Mouse (Mus musculus): ENCODE measurements around the gene Angel2. TPM values are rescaled to one million over a fixed set of nuclear protein-coding genes. Genes with fewer than 3 reads are reported as not detected.
"Not testable (repeated sequence)": the region's sequence is repeated elsewhere in the genome, so short reads cannot be mapped to it uniquely, and the experiment has no call there.

Gene Angel2
- total RNA-seq (2014; rRNA removed) (20.4 and 20.7 TPM in 2 replicates), polyA plus RNA-seq (2012; rRNA removed) (11.4 and 11.7 TPM in 2 replicates)

DNA sequence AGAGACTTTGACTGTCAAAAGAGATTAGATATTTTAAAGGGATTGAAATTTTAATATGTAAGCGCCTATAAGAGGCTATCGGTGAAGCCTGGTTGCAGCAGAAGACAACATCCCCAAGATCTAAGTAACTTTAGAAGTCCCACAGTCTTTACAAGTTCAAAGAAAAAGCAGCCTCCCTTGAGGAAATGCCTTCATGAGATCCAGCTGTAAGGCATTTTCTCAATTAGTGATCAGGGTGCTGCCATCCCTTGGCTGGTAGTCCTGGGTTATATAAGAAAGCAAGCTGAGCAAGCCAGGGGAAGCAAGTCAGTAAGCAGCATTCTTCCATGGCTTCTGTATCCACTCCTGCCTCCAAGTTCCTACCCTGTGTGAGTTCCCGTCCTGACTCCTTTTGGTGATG lies at the start of gene Angel2:
Gene Angel2, plus strand, starts transcription at position 301 of the 400 bp plus-strand sequence.
- H3K4me3 ChIP-seq (ENCODE audit: insufficient read depth, low read depth, low read length); H3K27ac ChIP-seq (replicated peaks; ENCODE audit: insufficient read depth, low read depth, low read length); H3K4me1 ChIP-seq (ENCODE audit: control insufficient read depth, insufficient read depth, low read length); H3K79me2 ChIP-seq (ENCODE audit: control insufficient read depth, insufficient read depth, low read length); H3K27me3 ChIP-seq (ENCODE audit: control insufficient read depth, insufficient read depth, low read length); DNase-seq (ENCODE audit: extremely low read depth, low read depth, low spot score); H3K36me3 ChIP-seq (ENCODE audit: control insufficient read depth, insufficient read depth, low read length); H3K9ac ChIP-seq (ENCODE audit: low read depth, low read length): not testable (repeated sequence)
- 95% methylated on average over 3 of the region's 3 CpGs for WGBS

DNA sequence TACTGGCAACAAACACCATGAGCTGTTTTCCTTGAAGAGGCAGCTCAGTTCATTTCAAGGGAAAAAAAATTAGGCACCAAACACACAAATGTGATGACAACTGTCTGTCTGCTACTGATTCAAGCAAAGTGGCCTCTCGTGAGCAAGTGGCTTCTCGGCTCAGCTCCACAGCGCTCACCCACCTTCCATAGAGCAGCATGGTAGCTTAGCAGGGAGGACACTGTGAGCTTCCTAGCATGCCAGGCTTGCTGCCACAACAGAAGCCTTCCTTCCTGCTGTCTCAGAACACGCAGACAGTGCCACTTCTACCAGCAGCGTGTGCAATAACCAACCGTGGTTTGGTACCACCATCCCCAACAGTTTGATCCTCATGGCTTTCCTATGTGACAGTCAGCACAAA lies 49.2 kb upstream of the Angel2 start:
- Histone ChIP-seq H3K4me1 (ENCODE audit: control insufficient read depth, insufficient read depth, low read length) (peaks cover 4% of the 10 kb centered on the region), H3K9ac (ENCODE audit: low read depth, low read length) (no peak overlapping the region), H3K27ac (replicated peaks; ENCODE audit: insufficient read depth, low read depth, low read length) (no peak overlapping the region), H3K27me3 (ENCODE audit: control insufficient read depth, insufficient read depth, low read length) (no peaks in the 10 kb centered on the region), H3K79me2 (ENCODE audit: control insufficient read depth, insufficient read depth, low read length) (no peaks in the 10 kb centered on the region; the same call in 1 of the 2 replicates), H3K36me3 (ENCODE audit: control insufficient read depth, insufficient read depth, low read length) (no peaks in the 10 kb centered on the region), H3K4me3 (ENCODE audit: insufficient read depth, low read depth, low read length) (no peak overlapping the region)
- no peak for TF ChIP-seq POLR2A (IDR thresholded peaks at IDR 0.05; ENCODE audit: extremely low read depth, insufficient read depth, low read length)
- no peak for TF ChIP-seq CTCF (IDR thresholded peaks at IDR 0.05; ENCODE audit: low read depth, low read length)
- DNase-seq (ENCODE audit: extremely low read depth, low read depth, low spot score), result no peak
- WGBS, result 92% methylated on average over 6 of the region's 6 CpGs

DNA sequence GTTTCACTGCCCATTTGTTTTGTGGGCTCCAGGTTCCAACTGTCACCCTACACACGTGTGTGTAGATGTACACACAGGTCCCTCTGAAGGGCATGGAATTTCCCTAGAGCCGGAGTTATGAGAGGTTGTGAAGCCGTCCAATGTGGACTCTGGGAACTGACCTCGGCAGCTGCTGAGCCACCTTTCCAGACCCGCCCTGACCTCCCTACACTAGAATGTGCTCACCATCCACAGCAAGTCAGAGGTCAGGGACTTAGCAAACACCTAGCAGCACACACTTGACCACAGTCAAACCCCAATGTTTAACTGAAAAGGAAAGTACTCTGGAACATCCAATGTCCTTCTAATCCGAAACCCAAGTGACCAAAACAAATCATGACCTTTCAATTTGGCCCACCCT lies 44.3 kb upstream of the Angel2 start:
- 17% methylated on average over 6 of the region's 6 CpGs for WGBS
- TF ChIP-seq CTCF (IDR thresholded peaks at IDR 0.05; ENCODE audit: low read depth, low read length) (no peak), POLR2A (IDR thresholded peaks at IDR 0.05; ENCODE audit: extremely low read depth, insufficient read depth, low read length) (no peak)
- Histone ChIP-seq H3K9ac (ENCODE audit: low read depth, low read length) (no peak overlapping the region), H3K79me2 (ENCODE audit: control insufficient read depth, insufficient read depth, low read length) (no peaks in the 10 kb centered on the region; the same call in 1 of the 2 replicates), H3K4me3 (ENCODE audit: insufficient read depth, low read depth, low read length) (no peak overlapping the region), H3K36me3 (ENCODE audit: control insufficient read depth, insufficient read depth, low read length) (no peaks in the 10 kb centered on the region), H3K27me3 (ENCODE audit: control insufficient read depth, insufficient read depth, low read length) (no peaks in the 10 kb centered on the region), H3K4me1 (ENCODE audit: control insufficient read depth, insufficient read depth, low read length) (peaks cover 6% of the 10 kb centered on the region), H3K27ac (replicated peaks; ENCODE audit: insufficient read depth, low read depth, low read length) (peak overlapping the region; percentile 53)
- peak; percentile 90 for DNase-seq (ENCODE audit: extremely low read depth, low read depth, low spot score)

DNA sequence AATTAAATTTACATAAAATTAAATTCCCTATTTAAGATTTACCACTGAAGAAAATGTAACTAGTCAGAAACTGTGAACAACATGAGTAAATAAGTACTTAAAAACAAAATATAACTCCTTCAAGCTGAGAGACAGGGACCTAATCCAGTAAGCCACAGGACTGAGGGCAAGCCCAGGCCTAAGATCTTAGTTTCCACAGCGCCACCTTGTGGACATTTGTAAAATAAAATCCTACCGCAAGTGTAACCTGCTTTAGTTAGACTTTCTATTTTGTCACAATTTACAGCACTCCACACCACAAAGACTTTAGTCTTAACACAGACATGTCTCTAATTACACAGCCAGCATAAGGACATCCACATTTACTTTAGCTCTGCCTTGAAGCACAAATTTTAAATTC lies 43.5 kb upstream of the Angel2 start:
- Histone ChIP-seq H3K9ac (ENCODE audit: low read depth, low read length) (no peak overlapping the region), H3K4me3 (ENCODE audit: insufficient read depth, low read depth, low read length) (no peak overlapping the region), H3K27me3 (ENCODE audit: control insufficient read depth, insufficient read depth, low read length) (no peaks in the 10 kb centered on the region), H3K4me1 (ENCODE audit: control insufficient read depth, insufficient read depth, low read length) (peaks cover 6% of the 10 kb centered on the region), H3K79me2 (ENCODE audit: control insufficient read depth, insufficient read depth, low read length) (no peaks in the 10 kb centered on the region; the same call in 1 of the 2 replicates), H3K27ac (replicated peaks; ENCODE audit: insufficient read depth, low read depth, low read length) (no peak overlapping the region), H3K36me3 (ENCODE audit: control insufficient read depth, insufficient read depth, low read length) (peaks cover 2% of the 10 kb centered on the region; the same call in 1 of the 2 replicates)
- DNase-seq (ENCODE audit: extremely low read depth, low read depth, low spot score), result peak; percentile 73
- 5% methylated on average over 2 of the region's 2 CpGs for WGBS
- TF ChIP-seq POLR2A (IDR thresholded peaks at IDR 0.05; ENCODE audit: extremely low read depth, insufficient read depth, low read length) (no peak), CTCF (IDR thresholded peaks at IDR 0.05; ENCODE audit: low read depth, low read length) (peak; percentile 42; the same call in 1 of the 2 replicates)

DNA sequence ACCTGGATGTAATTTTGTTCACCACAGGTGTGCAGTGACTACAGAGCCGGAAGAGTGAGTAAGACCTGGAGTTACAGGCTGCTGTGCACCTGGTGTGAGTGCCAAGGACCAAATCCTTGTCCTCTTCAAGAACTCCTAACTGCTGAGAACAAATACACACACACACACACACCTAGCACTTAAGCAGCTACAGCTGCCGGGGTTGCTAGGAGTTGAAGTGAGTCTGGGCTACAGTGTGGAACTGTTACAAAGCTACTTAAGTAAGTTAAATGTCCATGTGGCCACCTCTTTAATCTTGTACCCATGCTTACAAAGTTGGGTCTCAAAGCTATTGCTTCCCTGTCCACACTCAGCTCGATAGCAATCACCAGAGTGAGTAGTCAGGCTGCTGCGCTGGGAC lies 38.9 kb upstream of the Angel2 start:
- 91% methylated on average over 4 of the region's 4 CpGs for WGBS
- H3K27me3 ChIP-seq (ENCODE audit: control insufficient read depth, insufficient read depth, low read length), result no peaks in the 10 kb centered on the region
- no peak overlapping the region for H3K27ac ChIP-seq (replicated peaks; ENCODE audit: insufficient read depth, low read depth, low read length)
- no peaks in the 10 kb centered on the region for H3K79me2 ChIP-seq (ENCODE audit: control insufficient read depth, insufficient read depth, low read length)
- TF ChIP-seq POLR2A (IDR thresholded peaks at IDR 0.05; ENCODE audit: extremely low read depth, insufficient read depth, low read length) (no peak), CTCF (IDR thresholded peaks at IDR 0.05; ENCODE audit: low read depth, low read length) (no peak)
- H3K36me3 ChIP-seq (ENCODE audit: control insufficient read depth, insufficient read depth, low read length), result peaks cover 11% of the 10 kb centered on the region; the same call in 1 of the 2 replicates
- H3K4me3 ChIP-seq (ENCODE audit: insufficient read depth, low read depth, low read length), result no peak overlapping the region
- no peak for DNase-seq (ENCODE audit: extremely low read depth, low read depth, low spot score)
- no peak overlapping the region for H3K9ac ChIP-seq (ENCODE audit: low read depth, low read length)
- peaks cover under 1% of the 10 kb centered on the region for H3K4me1 ChIP-seq (ENCODE audit: control insufficient read depth, insufficient read depth, low read length)

DNA sequence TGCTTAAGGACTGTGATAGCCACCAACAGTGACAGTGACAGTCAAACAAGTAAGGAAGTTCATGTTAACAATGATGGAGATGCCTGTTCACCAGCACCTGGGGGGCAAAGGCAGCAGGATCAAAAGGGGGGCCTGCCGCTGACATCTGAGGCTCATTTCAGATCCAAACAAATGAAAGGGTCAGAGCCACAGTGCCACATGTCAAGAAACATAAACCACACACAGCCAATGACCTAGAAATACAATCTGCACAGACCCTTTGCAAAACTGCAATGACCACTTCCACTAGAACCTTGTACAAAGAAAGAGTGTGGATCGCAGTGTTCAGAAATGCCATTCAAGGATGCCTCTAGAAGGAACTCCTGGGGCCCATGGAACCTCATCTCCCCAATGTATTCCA lies 36.9 kb upstream of the Angel2 start:
- no peaks in the 10 kb centered on the region for H3K27me3 ChIP-seq (ENCODE audit: control insufficient read depth, insufficient read depth, low read length)
- peaks cover 11% of the 10 kb centered on the region; the same call in 1 of the 2 replicates for H3K36me3 ChIP-seq (ENCODE audit: control insufficient read depth, insufficient read depth, low read length)
- TF ChIP-seq POLR2A (IDR thresholded peaks at IDR 0.05; ENCODE audit: extremely low read depth, insufficient read depth, low read length) (no peak), CTCF (IDR thresholded peaks at IDR 0.05; ENCODE audit: low read depth, low read length) (no peak)
- no peak overlapping the region for H3K9ac ChIP-seq (ENCODE audit: low read depth, low read length)
- 96% methylated on average over 2 of the region's 2 CpGs for WGBS
- H3K79me2 ChIP-seq (ENCODE audit: control insufficient read depth, insufficient read depth, low read length), result no peaks in the 10 kb centered on the region
- no peak for DNase-seq (ENCODE audit: extremely low read depth, low read depth, low spot score)
- H3K4me3 ChIP-seq (ENCODE audit: insufficient read depth, low read depth, low read length), result no peak overlapping the region
- H3K4me1 ChIP-seq (ENCODE audit: control insufficient read depth, insufficient read depth, low read length), result no peaks in the 10 kb centered on the region
- no peak overlapping the region for H3K27ac ChIP-seq (replicated peaks; ENCODE audit: insufficient read depth, low read depth, low read length)
